Mouse (Mus musculus) hindbrain, embryonic 13.5 days (tissue): ENCODE results near the gene Sf3a3. TPM values are rescaled to one million over a fixed set of nuclear protein-coding genes. Genes with fewer than 3 reads are reported as not detected.

Source experiments
- ATAC-seq: fragments of 200-750 bp; cut with Nextera tagmentation; 2 replicates; pipeline ENCODE4 v1.8.0; 2017; ENCODE audit warnings: moderate TSS enrichment; ENCODE audit not compliant: low FRiP score
- H3K27ac ChIP-seq: fragments of 300-500 bp; sonication (generic); 2 replicates; pipeline ENCODE4 v1.5.1; 2015; ENCODE audit warnings: inconsistent platforms, mild to moderate bottlenecking, moderate library complexity
- H3K27me3 ChIP-seq: fragments of 300-500 bp; sonication (generic); 2 replicates; pipeline ENCODE4 v1.6.1; 2015; ENCODE audit warnings: mild to moderate bottlenecking, inconsistent platforms
- H3K36me3 ChIP-seq: fragments of 300-500 bp; sonication (generic); 2 replicates; pipeline ENCODE4 v1.6.1; 2015; ENCODE audit warnings: mild to moderate bottlenecking, inconsistent platforms
- H3K4me1 ChIP-seq: fragments of 300-500 bp; sonication (generic); replicated peaks from 2 replicates; pipeline ENCODE4 v1.6.1; 2015; ENCODE audit warnings: inconsistent platforms
- H3K4me2 ChIP-seq: fragments of 300-500 bp; sonication (generic); 2 replicates; pipeline ENCODE4 v1.6.1; 2015; ENCODE audit warnings: inconsistent platforms, mild to moderate bottlenecking, moderate library complexity
- H3K4me3 ChIP-seq: fragments of 300-500 bp; sonication (generic); 2 replicates; pipeline ENCODE4 v1.5.1; 2015; ENCODE audit warnings: mild to moderate bottlenecking, inconsistent platforms
- H3K9ac ChIP-seq: fragments of 300-500 bp; sonication (generic); 2 replicates; pipeline ENCODE4 v1.6.1; 2015; ENCODE audit warnings: mild to moderate bottlenecking, inconsistent platforms
- H3K9me3 ChIP-seq: fragments of 300-500 bp; sonication (generic); 2 replicates; pipeline ENCODE4 v1.6.1; 2016; ENCODE audit warnings: inconsistent platforms
- WGBS: fragments of 180-500 bp; shearing (Covaris S2); methylation state at CpG from one replicate; pipeline ENCODE4 v1.1.7; 2015; 5-methylcytosine and 5-hydroxymethylcytosine counted together
- polyA plus RNA-seq: library from polyadenylated mRNA; unstranded; fragments of >200 nt; fragmentation: Nextera tagmentation; extraction: Ambion mirVana; gene quantifications from 2 replicates; pipeline ENCODE4 v1.2.1, GENCODE M21; 2015

Gene Sf3a3
- polyA plus RNA-seq, 1 experiment from 2014 or later = 119 TPM

- Histone ChIP-seq H3K27me3 (no peaks in the 10 kb centered on the region), H3K36me3 (peaks cover 71% of the 10 kb centered on the region), H3K4me3 (no peak overlapping the region), H3K27ac (no peak overlapping the region), H3K4me2 (no peak overlapping the region), H3K9ac (no peak overlapping the region), H3K9me3 (no peaks in the 10 kb centered on the region), H3K4me1 (no peaks in the 10 kb centered on the region)
- WGBS = 82% methylated on average over 4 of the region's 4 CpGs
- ATAC-seq = no peak
These were observed 29.6 kb upstream of the Sf3a3 start for GRCm38 (mm10) chr4:124685004-124685403.

DNA sequence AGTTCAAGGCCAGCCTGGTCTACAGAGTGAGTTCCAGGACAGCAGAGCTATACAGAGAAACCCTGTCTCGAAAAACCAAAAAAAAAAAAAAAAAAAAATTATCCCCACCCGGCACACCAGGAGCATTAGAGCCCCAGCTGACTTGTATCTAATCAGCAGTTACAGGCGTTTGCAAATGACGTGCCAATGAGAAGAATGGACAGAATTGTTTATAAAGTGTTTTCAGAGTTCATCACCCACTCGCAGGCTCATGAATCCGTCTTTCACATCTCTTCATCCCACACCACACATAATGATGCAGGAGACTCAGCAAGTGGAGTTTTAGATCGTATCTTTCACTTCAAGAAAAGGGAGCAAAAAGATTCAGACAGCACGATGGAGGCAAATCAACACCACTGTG is 29.1 kb upstream of the Sf3a3 start:
- Histone ChIP-seq H3K27me3 (no peaks in the 10 kb centered on the region), H3K27ac (no peak overlapping the region), H3K4me2 (no peak overlapping the region), H3K36me3 (peaks cover 67% of the 10 kb centered on the region), H3K9ac (no peak overlapping the region), H3K9me3 (no peaks in the 10 kb centered on the region), H3K4me3 (no peak overlapping the region), H3K4me1 (no peaks in the 10 kb centered on the region)
- WGBS = 91% methylated on average over 8 of the region's 8 CpGs
- ATAC-seq = no peak

- Histone ChIP-seq H3K4me3 (no peak overlapping the region), H3K36me3 (peaks cover 62% of the 10 kb centered on the region), H3K4me2 (no peak overlapping the region), H3K4me1 (peaks cover 2% of the 10 kb centered on the region), H3K9me3 (no peaks in the 10 kb centered on the region), H3K9ac (no peak overlapping the region), H3K27me3 (no peaks in the 10 kb centered on the region), H3K27ac (no peak overlapping the region)
- no peak for ATAC-seq
- 84% methylated on average over 8 of the region's 8 CpGs for WGBS
These were observed 28.6 kb upstream of the Sf3a3 start for GRCm38 (mm10) chr4:124685897-124686402.

- 91% methylated on average over 8 of the region's 8 CpGs for WGBS
- H3K4me2 ChIP-seq = no peak overlapping the region
These were observed 23.1 kb upstream of the Sf3a3 start for GRCm38 (mm10) chr4:124691455-124691854.

GRCm38 (mm10) chr4:124692416-124692861 is 22.1 kb upstream of the Sf3a3 start:
- Histone ChIP-seq H3K27ac (no peak overlapping the region), H3K27me3 (peaks cover 18% of the 10 kb centered on the region), H3K4me3 (peak overlapping the region; percentile 93), H3K9ac (peak overlapping the region; percentile 96), H3K36me3 (peaks cover 9% of the 10 kb centered on the region), H3K4me1 (peaks cover 21% of the 10 kb centered on the region), H3K9me3 (no peaks in the 10 kb centered on the region), H3K4me2 (peak overlapping the region; percentile 84)
- ATAC-seq = no peak
- whole genome bisulfite sequencing = 79% methylated on average over 3 of the region's 3 CpGs

More at GRCm38 (mm10) chr4:124691455-124691854, 23.1 kb upstream of the Sf3a3 start:
- no peaks in the 10 kb centered on the region for H3K9me3 ChIP-seq
- peaks cover 21% of the 10 kb centered on the region for H3K4me1 ChIP-seq
- H3K27me3 ChIP-seq = peaks cover 17% of the 10 kb centered on the region
- no peak overlapping the region for H3K27ac ChIP-seq
- H3K4me3 ChIP-seq = no peak overlapping the region
- H3K36me3 ChIP-seq = peaks cover 13% of the 10 kb centered on the region
- no peak for ATAC-seq
- H3K9ac ChIP-seq = no peak overlapping the region

- under 1% methylated on average over 43 of the region's 43 CpGs for WGBS
- Histone ChIP-seq H3K36me3 (0 out of 2 replicates have a peak, but pooled peaks cover under 1% of the 10 kb centered on the region), H3K27ac (peak within 1 kb of the TSS; percentile 84), H3K9me3 (no peaks in the 10 kb centered on the region), H3K4me3 (peak within 1 kb of the TSS; percentile 93), H3K4me2 (peak within 1 kb of the TSS; percentile 84), H3K27me3 (peaks cover 26% of the 10 kb centered on the region), H3K4me1 (peaks cover 21% of the 10 kb centered on the region), H3K9ac (peak within 1 kb of the TSS; percentile 96)
- ATAC-seq = peak; percentile 97
These were observed 21.3 kb upstream of the Sf3a3 start, which contains the start of gene Utp11 for GRCm38 (mm10) chr4:124693135-124693894. Gene Utp11 (minus strand): TSS chr4:124693600.

DNA sequence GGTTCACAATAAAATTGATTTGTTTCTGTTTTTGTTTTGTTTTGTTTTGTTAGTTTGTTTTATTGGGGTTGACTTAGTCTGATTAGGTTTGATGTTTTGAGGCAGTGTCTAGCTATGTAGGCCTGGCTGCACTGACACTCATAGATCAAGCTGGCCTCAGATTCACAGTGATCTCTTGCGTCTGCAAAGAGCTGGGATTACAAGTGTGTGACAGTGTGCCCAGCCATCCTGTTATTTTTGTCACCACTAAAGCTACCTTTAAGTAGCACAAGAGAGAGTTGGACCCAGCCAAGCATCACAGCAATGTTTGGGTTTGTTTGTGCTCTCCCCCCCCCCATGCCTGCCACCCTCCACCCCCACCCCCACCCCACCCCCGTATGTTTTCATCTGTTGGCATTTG is 20.0 kb upstream of the Sf3a3 start:
- H3K4me3 ChIP-seq = no peak overlapping the region
- no peak overlapping the region for H3K9ac ChIP-seq
- no peak overlapping the region for H3K27ac ChIP-seq
- 84% methylated on average over 2 of the region's 2 CpGs for WGBS
- H3K4me2 ChIP-seq = no peak overlapping the region
- no peaks in the 10 kb centered on the region for H3K36me3 ChIP-seq
- H3K27me3 ChIP-seq = peaks cover 39% of the 10 kb centered on the region
- H3K9me3 ChIP-seq = no peaks in the 10 kb centered on the region
- peaks cover 21% of the 10 kb centered on the region for H3K4me1 ChIP-seq
- no peak for ATAC-seq

GRCm38 (mm10) chr4:124695786-124696516 is 18.6 kb upstream of the Sf3a3 start:
- WGBS = 17% methylated on average over 18 of the region's 18 CpGs
- H3K27me3 ChIP-seq = peaks cover 53% of the 10 kb centered on the region
- no peak for ATAC-seq

DNA sequence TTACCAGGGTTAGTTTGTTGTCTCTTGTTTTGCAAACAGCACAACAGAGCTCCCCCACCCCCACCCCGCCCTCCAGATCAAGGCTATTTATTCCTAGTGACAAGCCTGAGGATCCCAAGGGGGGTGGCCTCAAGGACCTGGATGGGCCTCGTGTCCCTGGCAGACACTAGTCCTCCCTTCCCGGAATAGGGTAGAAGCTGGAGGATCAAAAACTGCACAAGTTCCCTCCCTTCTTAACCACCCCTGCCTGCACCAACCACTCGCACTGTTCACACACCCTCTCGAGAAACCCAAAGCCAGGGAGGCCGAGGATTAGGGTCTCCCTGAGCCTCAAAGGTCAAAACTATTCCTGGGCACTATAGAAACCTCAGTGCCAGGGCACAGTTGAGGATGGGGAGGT is 14.8 kb upstream of the Sf3a3 start:
- ATAC-seq = no peak
- Histone ChIP-seq H3K4me2 (peak overlapping the region; percentile 97), H3K4me3 (peak overlapping the region; percentile 58), H3K27me3 (peaks cover 85% of the 10 kb centered on the region), H3K4me1 (peaks cover 37% of the 10 kb centered on the region), H3K9ac (peak overlapping the region; percentile 80; the same call in 1 of the 2 replicates), H3K9me3 (no peaks in the 10 kb centered on the region), H3K27ac (no peak overlapping the region), H3K36me3 (no peaks in the 10 kb centered on the region)
- WGBS = 5% methylated on average over 6 of the region's 6 CpGs

More at GRCm38 (mm10) chr4:124695786-124696516, 18.6 kb upstream of the Sf3a3 start:
- no peak overlapping the region for H3K9ac ChIP-seq
- no peak overlapping the region for H3K4me3 ChIP-seq
- H3K4me2 ChIP-seq = no peak overlapping the region
- H3K9me3 ChIP-seq = no peaks in the 10 kb centered on the region
- H3K36me3 ChIP-seq = no peaks in the 10 kb centered on the region
- peaks cover 31% of the 10 kb centered on the region for H3K4me1 ChIP-seq
- H3K27ac ChIP-seq = no peak overlapping the region

GRCm38 (mm10) chr4:124700248-124700971 is 14.2 kb upstream of the Sf3a3 start, which contains the start of gene Fhl3:
Gene Fhl3 (plus strand): TSS chr4:124700701.
- peak within 1 kb of the TSS; percentile 58 for H3K4me3 ChIP-seq
- no peaks in the 10 kb centered on the region for H3K36me3 ChIP-seq
- H3K9ac ChIP-seq = peak within 1 kb of the TSS; percentile 80
- peaks cover 41% of the 10 kb centered on the region for H3K4me1 ChIP-seq
- peak; percentile 26 for ATAC-seq
- no peak within 1 kb of the TSS; the same call in 1 of the 2 replicates for H3K27ac ChIP-seq
- under 1% methylated on average over 54 of the region's 59 CpGs for WGBS
- H3K9me3 ChIP-seq = no peaks in the 10 kb centered on the region
- H3K4me2 ChIP-seq = peak within 1 kb of the TSS; percentile 97
- peaks cover 84% of the 10 kb centered on the region for H3K27me3 ChIP-seq

- 4% methylated on average over 22 of the region's 22 CpGs for WGBS
- Histone ChIP-seq H3K36me3 (no peaks in the 10 kb centered on the region), H3K27me3 (peaks cover 79% of the 10 kb centered on the region), H3K9me3 (no peaks in the 10 kb centered on the region), H3K9ac (peak overlapping the region; percentile 80), H3K27ac (no peak overlapping the region), H3K4me3 (peak overlapping the region; percentile 58), H3K4me2 (peak overlapping the region; percentile 97), H3K4me1 (peaks cover 41% of the 10 kb centered on the region)
- ATAC-seq = no peak
These were observed 13.3 kb upstream of the Sf3a3 start for GRCm38 (mm10) chr4:124701052-124701845.
